Mouse (Mus musculus) hindbrain, embryonic 16.5 days (tissue): Measurements from ENCODE around the gene Ep300. TPM values are rescaled to one million over a fixed set of nuclear protein-coding genes. Genes with fewer than 3 reads are reported as not detected.

Source experiments
- ATAC-seq: fragments of 200-750 bp; cut with Nextera tagmentation; 2 replicates; pipeline ENCODE4 v1.8.0; 2017; ENCODE audit warnings: moderate TSS enrichment, moderate library complexity
- H3K27ac ChIP-seq: fragments of 300-500 bp; sonication (generic); 2 replicates; pipeline ENCODE4 v1.5.1; 2014; ENCODE audit warnings: low read depth, mild to moderate bottlenecking, control low read depth, low read length, moderate library complexity
- H3K27me3 ChIP-seq: fragments of 300-500 bp; sonication (generic); replicated peaks from 2 replicates; pipeline ENCODE4 v1.6.1; 2014; ENCODE audit warnings: low read length; ENCODE audit not compliant: control insufficient read depth, insufficient read depth
- H3K36me3 ChIP-seq: fragments of 300-500 bp; sonication (generic); 2 replicates; pipeline ENCODE4 v1.6.1; 2014; ENCODE audit warnings: mild to moderate bottlenecking, low read length, moderate library complexity, mixed read lengths; ENCODE audit not compliant: control insufficient read depth, insufficient read depth
- H3K4me1 ChIP-seq: fragments of 300-500 bp; sonication (generic); 2 replicates; pipeline ENCODE4 v1.6.1; 2014; ENCODE audit warnings: low read depth, low read length; ENCODE audit not compliant: control insufficient read depth, insufficient read depth
- H3K4me2 ChIP-seq: fragments of 300-500 bp; sonication (generic); 2 replicates; pipeline ENCODE4 v1.6.1; 2014; ENCODE audit warnings: mild to moderate bottlenecking, low read length, control low read depth, moderate library complexity
- H3K4me3 ChIP-seq: fragments of 300-500 bp; sonication (generic); 2 replicates; pipeline ENCODE4 v1.5.1; 2014; ENCODE audit warnings: mild to moderate bottlenecking, low read length, control low read depth, moderate library complexity
- H3K9ac ChIP-seq: fragments of 300-500 bp; sonication (generic); 2 replicates; pipeline ENCODE4 v1.6.1; 2014; ENCODE audit warnings: low read depth, mild to moderate bottlenecking, control low read depth, low read length, moderate library complexity
- H3K9me3 ChIP-seq: fragments of 300-500 bp; sonication (generic); 2 replicates; pipeline ENCODE4 v1.6.1; 2014; ENCODE audit warnings: mild to moderate bottlenecking, low read length, moderate library complexity; ENCODE audit not compliant: control insufficient read depth
- WGBS: fragments of 180-500 bp; shearing (Covaris S2); extraction: QIAGEN DNeasy Blood & Tissue Kit; methylation state at CpG from one replicate; pipeline ENCODE4 v1.1.7; 2014; 5-methylcytosine and 5-hydroxymethylcytosine counted together
- polyA plus RNA-seq: library from polyadenylated mRNA; unstranded; fragments of >200 nt; fragmentation: Nextera tagmentation; extraction: Ambion mirVana; gene quantifications from 2 replicates; pipeline ENCODE4 v1.2.1, GENCODE M21; 2015

Gene Ep300
- 17.3 and 21.4 TPM in 2 replicates for polyA plus RNA-seq

- Histone ChIP-seq H3K27ac (peak within 1 kb of the TSS; percentile 100), H3K4me3 (peak within 1 kb of the TSS; percentile 98), H3K9ac (peak within 1 kb of the TSS; percentile 100), H3K36me3 (0 out of 2 replicates have a peak, but pooled peaks cover 2% of the 10 kb centered on the region), H3K27me3 (no peaks in the 10 kb centered on the region), H3K4me2 (peak within 1 kb of the TSS; percentile 74), H3K9me3 (no peaks in the 10 kb centered on the region), H3K4me1 (peaks cover 20% of the 10 kb centered on the region)
- peak; percentile 93 for ATAC-seq
- 1% methylated on average over 44 of the region's 68 CpGs for WGBS
Observed at GRCm38 (mm10) chr15:81584913-81585745, at the start of gene Ep300. Ep300 (plus strand) TSS chr15:81585351.

GRCm38 (mm10) chr15:81535881-81536351, 49.2 kb upstream of the Ep300 start:
- no peaks in the 10 kb centered on the region for H3K27me3 ChIP-seq
- no peak overlapping the region for H3K4me3 ChIP-seq
- no peaks in the 10 kb centered on the region for H3K4me1 ChIP-seq
- H3K27ac ChIP-seq: no peak overlapping the region; the same call in 1 of the 2 replicates
- no peak overlapping the region for H3K9ac ChIP-seq
- WGBS: 10% methylated on average over 9 of the region's 9 CpGs
- H3K36me3 ChIP-seq: no peaks in the 10 kb centered on the region
- H3K9me3 ChIP-seq: no peaks in the 10 kb centered on the region
- H3K4me2 ChIP-seq: peak overlapping the region; percentile 35
- no peak for ATAC-seq

DNA sequence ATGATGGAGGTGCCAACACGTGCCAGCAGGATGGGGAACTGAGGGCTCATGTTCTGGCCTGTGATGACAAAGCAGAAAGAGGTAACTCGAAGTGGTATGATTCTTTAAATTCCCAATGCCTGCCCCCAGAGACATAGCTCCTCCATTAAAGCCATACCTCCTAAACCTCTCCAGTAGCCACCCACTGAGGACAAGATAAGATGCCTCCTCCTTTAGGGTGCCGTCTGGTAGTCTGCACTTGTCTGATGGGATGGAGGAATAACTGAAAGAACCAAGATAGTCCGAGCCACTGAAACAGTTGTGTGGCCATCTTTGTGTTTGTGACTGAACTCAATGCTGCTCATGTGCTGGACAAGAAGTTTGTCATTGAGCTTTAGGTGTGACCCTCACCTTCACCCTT, 47.0 kb upstream of the Ep300 start:
- Histone ChIP-seq H3K27me3 (no peaks in the 10 kb centered on the region), H3K9ac (no peak overlapping the region), H3K36me3 (no peaks in the 10 kb centered on the region), H3K9me3 (no peaks in the 10 kb centered on the region), H3K4me3 (no peak overlapping the region), H3K4me2 (no peak overlapping the region), H3K4me1 (no peaks in the 10 kb centered on the region), H3K27ac (no peak overlapping the region)
- WGBS: 87% methylated on average over 4 of the region's 4 CpGs
- ATAC-seq: no peak

GRCm38 (mm10) chr15:81539560-81539959, 45.6 kb upstream of the Ep300 start:
- no peak overlapping the region for H3K9ac ChIP-seq
- no peak overlapping the region for H3K4me3 ChIP-seq
- H3K36me3 ChIP-seq: no peaks in the 10 kb centered on the region
- H3K4me1 ChIP-seq: no peaks in the 10 kb centered on the region
- no peak overlapping the region for H3K27ac ChIP-seq
- 62% methylated on average over 2 of the region's 2 CpGs for WGBS
- no peak overlapping the region for H3K4me2 ChIP-seq
- H3K27me3 ChIP-seq: no peaks in the 10 kb centered on the region
- ATAC-seq: no peak
- H3K9me3 ChIP-seq: no peaks in the 10 kb centered on the region

DNA sequence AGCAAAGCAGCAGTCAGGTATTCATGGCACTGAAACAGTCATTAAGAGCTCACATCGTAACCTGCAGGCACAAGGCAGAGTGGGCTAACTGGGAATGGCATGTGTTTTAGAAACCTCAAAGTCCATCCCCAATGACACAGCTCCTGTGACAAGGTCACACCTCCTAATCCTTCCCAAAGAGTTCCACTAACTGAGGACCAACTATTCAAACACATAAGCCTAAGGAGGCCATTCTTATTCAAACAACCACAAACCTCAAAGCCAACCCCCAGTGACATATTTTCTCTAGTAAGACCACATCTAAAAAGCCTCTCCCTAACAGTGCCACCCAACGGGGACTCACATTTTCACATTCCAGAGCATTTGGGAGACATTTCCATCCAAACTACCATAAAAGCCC, 40.2 kb upstream of the Ep300 start:
- no peak overlapping the region for H3K4me2 ChIP-seq
- no peak overlapping the region for H3K9ac ChIP-seq
- no peak overlapping the region for H3K4me3 ChIP-seq
- H3K36me3 ChIP-seq: no peaks in the 10 kb centered on the region
- WGBS: 93% methylated on average over 2 of the region's 2 CpGs
- H3K27ac ChIP-seq: no peak overlapping the region
- H3K27me3 ChIP-seq: no peaks in the 10 kb centered on the region
- no peak for ATAC-seq
- no peaks in the 10 kb centered on the region for H3K4me1 ChIP-seq
- H3K9me3 ChIP-seq: no peaks in the 10 kb centered on the region

DNA sequence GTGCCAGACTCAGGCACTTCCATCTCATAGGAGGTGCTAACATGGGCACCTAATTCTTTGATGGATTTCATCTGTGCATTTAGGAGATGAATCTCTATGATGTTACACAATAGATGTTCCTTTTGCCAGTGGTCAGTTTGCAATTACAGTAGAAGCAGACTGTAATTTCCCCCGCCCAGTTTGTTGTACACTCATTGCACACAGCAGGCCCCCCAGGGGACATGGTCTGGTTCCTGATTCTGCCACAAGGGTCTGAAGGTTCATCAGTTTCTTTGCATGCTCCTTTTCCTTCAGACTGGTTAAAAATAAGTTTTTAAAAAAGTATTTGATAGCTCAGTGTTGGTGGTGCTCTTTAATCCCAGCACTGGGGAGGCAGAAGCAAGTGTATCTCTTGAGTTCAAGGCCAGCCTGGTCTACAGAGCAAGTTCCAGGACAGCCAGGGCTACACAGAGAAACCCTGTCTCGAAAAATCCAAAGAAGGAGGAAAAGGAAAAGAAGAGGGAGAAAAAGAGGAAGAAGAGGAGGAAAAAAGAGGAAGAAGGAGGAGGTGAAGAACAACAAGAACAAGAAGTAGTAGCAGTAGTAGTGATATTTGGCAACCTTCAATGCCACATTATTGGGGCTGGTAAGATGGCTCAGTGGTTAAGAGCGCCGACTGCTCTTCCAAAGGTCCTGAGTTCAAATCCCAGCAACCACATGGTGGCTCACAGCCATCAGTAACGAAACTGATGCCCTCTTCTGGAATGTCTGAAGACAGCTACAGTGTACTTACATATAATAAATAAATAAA, 39.6 kb upstream of the Ep300 start:
- H3K4me3 ChIP-seq: no peak overlapping the region
- 88% methylated on average over 5 of the region's 5 CpGs for WGBS
- H3K27me3 ChIP-seq: no peaks in the 10 kb centered on the region
- no peak overlapping the region for H3K4me2 ChIP-seq
- H3K9ac ChIP-seq: no peak overlapping the region
- H3K9me3 ChIP-seq: no peaks in the 10 kb centered on the region
- H3K36me3 ChIP-seq: no peaks in the 10 kb centered on the region
- H3K27ac ChIP-seq: no peak overlapping the region
- H3K4me1 ChIP-seq: no peaks in the 10 kb centered on the region
- no peak for ATAC-seq

- Histone ChIP-seq H3K36me3 (no peaks in the 10 kb centered on the region), H3K4me3 (no peak overlapping the region), H3K9ac (no peak overlapping the region), H3K9me3 (no peaks in the 10 kb centered on the region), H3K27ac (no peak overlapping the region), H3K4me1 (no peaks in the 10 kb centered on the region), H3K4me2 (no peak overlapping the region), H3K27me3 (no peaks in the 10 kb centered on the region)
- no peak for ATAC-seq
- 95% methylated on average over 1 of the region's 1 CpGs for WGBS
Observed at GRCm38 (mm10) chr15:81553455-81553854, 31.7 kb upstream of the Ep300 start.

DNA sequence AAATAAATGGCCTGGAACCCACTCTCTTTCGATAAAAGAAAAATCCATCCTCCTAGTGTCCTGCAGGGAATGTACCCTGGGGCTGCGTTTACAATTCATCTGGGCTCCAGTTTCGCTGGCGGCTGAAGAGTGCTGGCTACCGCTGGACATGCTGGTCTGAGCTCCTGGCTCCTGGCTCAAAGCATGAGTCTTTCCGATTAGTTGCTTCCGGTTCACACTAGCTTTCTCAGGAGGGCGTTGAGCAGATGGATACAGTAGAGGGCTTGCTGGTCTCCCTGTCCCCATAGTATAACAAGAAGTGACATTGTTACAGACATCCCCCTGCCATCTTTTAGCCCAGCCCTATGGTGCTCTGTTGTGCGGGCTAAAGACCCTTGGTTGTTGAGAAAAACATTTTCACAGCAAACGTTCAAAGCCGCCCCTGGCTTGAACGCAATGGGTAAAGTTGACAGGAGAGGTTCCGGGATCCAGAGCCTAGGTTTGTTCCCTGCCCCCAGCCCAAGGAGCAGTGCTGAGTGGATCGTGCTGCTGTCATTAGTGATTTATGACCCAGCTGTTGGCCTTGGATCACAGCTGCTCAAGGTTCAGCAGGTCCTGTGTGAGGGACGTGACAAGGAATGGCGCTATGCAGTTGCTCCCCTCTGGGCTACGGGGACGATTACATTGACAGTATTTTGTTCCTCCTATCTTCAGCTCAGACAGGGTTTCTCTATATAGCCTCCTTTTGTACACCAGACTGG, 30.4 kb upstream of the Ep300 start:
- H3K4me2 ChIP-seq: no peak overlapping the region

More for the DNA sequence above, 30.4 kb upstream of the Ep300 start:
- Histone ChIP-seq H3K9ac (no peak overlapping the region), H3K27me3 (no peaks in the 10 kb centered on the region), H3K27ac (no peak overlapping the region), H3K4me3 (no peak overlapping the region), H3K36me3 (no peaks in the 10 kb centered on the region), H3K4me1 (no peaks in the 10 kb centered on the region), H3K9me3 (no peaks in the 10 kb centered on the region)
- ATAC-seq: no peak
- WGBS: 61% methylated on average over 18 of the region's 18 CpGs
